Mouse (Mus musculus): ENCODE measurements around the gene Sytl3. TPM values are rescaled to one million over a fixed set of nuclear protein-coding genes. Genes with fewer than 3 reads are reported as not detected.
A peak's percentile ranks its signal among the peaks of the same experiment; 100 is the strongest.
"Not testable (repeated sequence)": the region's sequence is repeated elsewhere in the genome, so short reads cannot be mapped to it uniquely, and the experiment has no call there.

The Sytl3 gene
- polyA plus RNA-seq, 1 experiment from 2014 or later = 1.1 TPM

DNA sequence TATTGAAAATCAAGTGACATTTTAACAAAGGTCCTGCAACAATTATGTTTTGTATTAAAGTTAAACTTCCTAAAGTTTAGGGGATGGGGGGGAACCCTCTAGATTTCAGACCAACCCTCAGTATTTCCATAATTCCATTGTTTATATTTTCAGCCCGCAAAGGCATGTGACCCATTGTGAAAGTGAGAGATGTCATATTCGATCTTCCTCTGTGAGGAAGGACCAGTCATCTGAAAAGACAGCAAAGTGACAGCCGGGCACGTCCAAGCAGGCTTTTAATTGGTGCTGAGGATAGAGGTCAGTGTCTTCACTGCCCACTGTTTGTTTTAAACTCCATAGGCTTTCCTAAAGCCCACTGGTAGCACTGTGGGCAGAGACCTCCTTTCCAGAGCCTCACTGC is 22.8 kb downstream of the Sytl3 start:
- H3K27ac ChIP-seq (ENCODE audit: low read length); H3K27me3 ChIP-seq (ENCODE audit: control insufficient read depth, insufficient read depth, low read length); H3K4me2 ChIP-seq (ENCODE audit: low read depth, low read length); H3K4me3 ChIP-seq (replicated peaks; ENCODE audit: low read length); H3K36me3 ChIP-seq (ENCODE audit: control insufficient read depth, insufficient read depth, low read length); ATAC-seq (ENCODE audit: insufficient read depth, low FRiP score); H3K9me3 ChIP-seq (replicated peaks; ENCODE audit: control insufficient read depth, low read length); H3K9ac ChIP-seq (ENCODE audit: low read length); H3K4me1 ChIP-seq (ENCODE audit: control insufficient read depth, insufficient read depth, low read length): not testable (repeated sequence)
- 53% methylated on average over 4 of the region's 4 CpGs for WGBS

DNA sequence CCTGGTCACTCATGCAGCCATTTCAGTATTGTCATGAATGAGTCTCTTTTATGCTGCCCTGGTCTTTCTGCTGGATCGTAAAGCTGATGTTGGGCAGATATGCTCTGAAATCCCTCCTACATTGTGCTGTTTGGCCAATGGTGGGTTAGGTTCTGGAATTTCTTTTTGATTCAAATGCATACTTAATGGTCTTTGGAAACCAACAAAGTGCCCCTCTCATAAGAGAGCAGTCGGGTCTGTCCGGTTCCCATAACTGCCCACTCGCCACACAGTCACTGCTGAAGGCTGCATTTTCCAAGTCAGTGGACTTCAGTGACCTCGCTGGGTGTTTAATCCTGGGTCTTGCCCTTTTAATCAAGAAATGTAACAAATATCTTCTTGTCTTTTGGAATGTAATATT is 24.8 kb downstream of the Sytl3 start:
- not testable (repeated sequence) for H3K4me2 ChIP-seq (ENCODE audit: low read depth, low read length); H3K4me3 ChIP-seq (replicated peaks; ENCODE audit: low read length); H3K9ac ChIP-seq (ENCODE audit: low read length); H3K9me3 ChIP-seq (replicated peaks; ENCODE audit: control insufficient read depth, low read length); H3K36me3 ChIP-seq (ENCODE audit: control insufficient read depth, insufficient read depth, low read length); ATAC-seq (ENCODE audit: insufficient read depth, low FRiP score); H3K4me1 ChIP-seq (ENCODE audit: control insufficient read depth, insufficient read depth, low read length); H3K27ac ChIP-seq (ENCODE audit: low read length); H3K27me3 ChIP-seq (ENCODE audit: control insufficient read depth, insufficient read depth, low read length)
- no CpG with 5 or more reads among the region's 5 CpGs for WGBS

DNA sequence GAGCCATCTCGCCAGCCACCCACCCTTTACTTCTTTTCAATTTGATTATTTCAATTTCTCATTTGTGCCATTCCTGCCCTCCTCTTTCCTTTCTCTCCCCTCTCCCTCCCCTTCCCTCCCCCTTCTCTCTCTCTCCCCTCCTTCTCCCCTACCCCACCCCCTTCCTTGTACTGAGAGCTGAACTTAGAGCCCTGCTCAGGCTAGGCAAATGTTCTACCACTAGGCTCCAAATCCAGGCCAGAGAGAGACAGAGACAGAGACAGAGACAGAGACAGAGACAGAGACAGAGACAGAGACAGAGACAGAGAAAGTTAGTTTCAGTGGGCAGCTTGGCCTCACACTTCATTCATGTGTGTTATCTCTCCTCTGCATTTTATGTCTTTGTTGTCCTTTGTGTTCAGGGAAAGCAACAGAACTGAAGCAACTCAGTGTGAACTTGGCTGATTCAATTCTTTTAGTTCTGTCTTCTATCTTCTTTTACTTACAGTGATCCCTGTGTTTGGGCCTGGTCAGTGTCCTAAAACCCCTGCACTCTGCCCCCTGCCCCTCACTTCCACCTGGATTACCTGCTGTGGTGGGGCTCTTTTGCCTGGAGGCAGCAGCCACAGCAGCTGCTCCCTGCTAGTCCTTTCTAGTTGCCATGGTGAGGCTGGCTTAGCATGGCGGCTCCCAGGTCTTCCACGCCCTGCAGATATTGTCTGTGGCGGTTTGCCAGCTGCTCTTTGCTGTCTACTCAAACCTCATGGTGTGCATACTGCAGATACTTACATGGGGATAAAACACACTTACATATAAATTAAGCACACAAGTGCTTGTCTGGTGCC is 25.8 kb downstream of the Sytl3 start:
- H3K9ac ChIP-seq (ENCODE audit: low read length); H3K36me3 ChIP-seq (ENCODE audit: control insufficient read depth, insufficient read depth, low read length); H3K9me3 ChIP-seq (replicated peaks; ENCODE audit: control insufficient read depth, low read length); H3K4me3 ChIP-seq (replicated peaks; ENCODE audit: low read length); H3K27ac ChIP-seq (ENCODE audit: low read length); H3K4me2 ChIP-seq (ENCODE audit: low read depth, low read length); H3K27me3 ChIP-seq (ENCODE audit: control insufficient read depth, insufficient read depth, low read length); H3K4me1 ChIP-seq (ENCODE audit: control insufficient read depth, insufficient read depth, low read length): not testable (repeated sequence)
- ATAC-seq (ENCODE audit: insufficient read depth, low FRiP score) = peak; percentile 77; the same call in 1 of the 2 replicates
- WGBS = no CpG with 5 or more reads among the region's 4 CpGs

DNA sequence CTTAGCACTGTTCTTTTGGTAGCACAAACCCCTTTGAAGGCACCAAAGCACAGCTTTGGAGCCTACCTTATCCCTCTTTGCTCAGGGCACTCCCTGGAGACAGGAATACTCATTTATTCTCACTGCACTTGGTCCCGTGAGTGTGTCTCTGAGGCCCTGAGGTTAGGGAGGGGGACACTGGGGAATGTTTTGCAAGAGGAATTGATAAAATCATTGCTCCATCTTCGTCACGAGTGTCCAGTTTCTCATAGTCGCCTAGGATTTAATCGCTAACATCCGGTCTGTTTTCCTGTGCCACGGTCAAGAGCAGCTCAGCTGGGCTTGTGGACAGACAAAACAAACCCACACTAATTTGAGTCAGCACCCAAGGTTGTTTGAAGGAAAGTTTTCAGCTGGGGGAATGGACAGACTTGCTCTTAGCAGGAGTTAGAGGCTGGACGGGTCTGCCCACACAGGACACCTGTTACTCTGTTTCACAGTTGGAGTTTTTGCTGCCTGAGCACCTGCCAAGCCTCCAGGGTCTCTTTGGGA is 26.5 kb downstream of the Sytl3 start:
- not testable (repeated sequence) for H3K9me3 ChIP-seq (replicated peaks; ENCODE audit: control insufficient read depth, low read length); H3K4me2 ChIP-seq (ENCODE audit: low read depth, low read length); H3K36me3 ChIP-seq (ENCODE audit: control insufficient read depth, insufficient read depth, low read length); H3K27me3 ChIP-seq (ENCODE audit: control insufficient read depth, insufficient read depth, low read length); ATAC-seq (ENCODE audit: insufficient read depth, low FRiP score); H3K4me1 ChIP-seq (ENCODE audit: control insufficient read depth, insufficient read depth, low read length); H3K4me3 ChIP-seq (replicated peaks; ENCODE audit: low read length); H3K27ac ChIP-seq (ENCODE audit: low read length); H3K9ac ChIP-seq (ENCODE audit: low read length)
- 63% methylated on average over 4 of the region's 8 CpGs for WGBS

DNA sequence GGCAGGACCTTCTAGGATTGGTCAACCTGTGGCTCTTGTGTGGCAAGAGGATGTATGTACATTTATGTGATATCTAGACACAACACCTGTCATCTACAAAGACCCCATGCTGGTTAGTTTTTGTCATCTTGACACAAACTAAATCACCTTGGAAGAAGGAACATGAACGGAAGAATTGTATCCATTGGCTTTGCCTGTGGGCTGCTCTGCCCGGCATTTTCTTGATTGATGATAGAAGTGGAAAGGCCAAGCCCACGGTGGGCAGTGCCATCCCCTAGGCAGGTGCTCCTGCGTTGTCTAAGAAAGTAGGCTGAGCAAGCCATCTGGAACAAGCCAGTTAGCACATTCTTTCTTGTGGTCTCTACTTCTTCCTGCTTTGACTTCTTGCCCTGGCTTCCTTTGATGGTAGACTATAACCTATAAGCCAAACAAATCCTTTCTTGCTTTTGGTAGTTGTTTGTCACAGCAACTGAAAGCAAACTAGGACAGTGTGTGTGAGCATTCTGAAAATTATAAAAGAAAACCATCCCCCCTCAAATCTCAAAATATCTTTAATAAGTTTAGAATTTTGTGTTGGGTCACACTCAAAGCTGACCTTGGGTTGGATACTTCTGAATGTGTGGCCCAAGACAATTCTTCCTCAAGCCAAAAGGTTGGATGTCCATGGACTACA is 27.5 kb downstream of the Sytl3 start:
- H3K27me3 ChIP-seq (ENCODE audit: control insufficient read depth, insufficient read depth, low read length) = not testable (repeated sequence)

DNA sequence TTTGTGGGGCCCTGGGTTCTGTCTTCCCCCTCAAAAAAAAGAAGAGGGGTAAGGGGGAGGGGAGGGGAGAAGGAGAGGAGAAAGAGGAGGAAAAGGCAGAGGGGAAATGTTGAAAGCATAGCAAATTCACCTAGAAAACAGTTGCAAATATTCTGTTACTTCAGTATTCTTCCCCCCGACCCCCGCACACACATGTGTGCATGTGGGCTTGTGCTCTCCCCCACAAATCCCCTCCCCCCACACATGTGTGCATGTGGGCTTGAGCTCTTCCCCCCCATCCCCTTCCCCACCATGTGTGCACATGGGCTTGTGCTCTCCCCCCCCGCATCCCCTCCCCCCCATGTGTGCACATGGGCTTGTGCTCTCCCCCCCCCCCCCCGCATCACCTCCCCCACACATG is 30.5 kb downstream of the Sytl3 start:
- WGBS = 88% methylated on average over 3 of the region's 4 CpGs

More for the DNA sequence above, 27.5 kb downstream of the Sytl3 start:
- H3K9ac ChIP-seq (ENCODE audit: low read length); H3K36me3 ChIP-seq (ENCODE audit: control insufficient read depth, insufficient read depth, low read length); H3K27ac ChIP-seq (ENCODE audit: low read length); H3K4me3 ChIP-seq (replicated peaks; ENCODE audit: low read length); H3K9me3 ChIP-seq (replicated peaks; ENCODE audit: control insufficient read depth, low read length); H3K4me2 ChIP-seq (ENCODE audit: low read depth, low read length); ATAC-seq (ENCODE audit: insufficient read depth, low FRiP score); H3K4me1 ChIP-seq (ENCODE audit: control insufficient read depth, insufficient read depth, low read length): not testable (repeated sequence)
- WGBS = 91% methylated on average over 3 of the region's 4 CpGs

DNA sequence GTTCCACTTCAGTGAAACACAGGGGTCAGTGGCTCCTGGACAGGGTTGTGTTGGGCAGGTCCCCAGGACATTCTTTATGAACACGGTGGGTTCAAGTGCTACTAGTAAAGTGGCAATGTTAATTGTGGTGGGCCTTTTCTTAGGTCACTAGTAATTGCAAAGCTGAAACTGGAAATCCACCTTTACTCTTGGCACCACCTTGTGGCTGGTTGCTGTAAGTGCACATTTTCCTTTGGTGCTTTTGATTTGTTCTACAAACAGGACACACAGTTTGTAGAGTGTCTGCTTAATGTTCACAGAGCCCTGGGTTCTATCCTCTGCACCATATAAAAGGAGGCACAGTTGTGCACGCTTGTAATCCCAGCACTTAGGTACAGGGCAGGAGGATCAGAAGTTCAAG is 32.7 kb downstream of the Sytl3 start:
- WGBS = 11% methylated on average over 2 of the region's 2 CpGs
- H3K27ac ChIP-seq (ENCODE audit: low read length); ATAC-seq (ENCODE audit: insufficient read depth, low FRiP score); H3K4me1 ChIP-seq (ENCODE audit: control insufficient read depth, insufficient read depth, low read length); H3K9me3 ChIP-seq (replicated peaks; ENCODE audit: control insufficient read depth, low read length); H3K36me3 ChIP-seq (ENCODE audit: control insufficient read depth, insufficient read depth, low read length); H3K4me2 ChIP-seq (ENCODE audit: low read depth, low read length); H3K4me3 ChIP-seq (replicated peaks; ENCODE audit: low read length); H3K9ac ChIP-seq (ENCODE audit: low read length); H3K27me3 ChIP-seq (ENCODE audit: control insufficient read depth, insufficient read depth, low read length): not testable (repeated sequence)

More for the DNA sequence above, 30.5 kb downstream of the Sytl3 start:
- H3K27me3 ChIP-seq (ENCODE audit: control insufficient read depth, insufficient read depth, low read length); H3K9ac ChIP-seq (ENCODE audit: low read length); H3K4me3 ChIP-seq (replicated peaks; ENCODE audit: low read length); H3K4me2 ChIP-seq (ENCODE audit: low read depth, low read length); H3K9me3 ChIP-seq (replicated peaks; ENCODE audit: control insufficient read depth, low read length); H3K27ac ChIP-seq (ENCODE audit: low read length); H3K36me3 ChIP-seq (ENCODE audit: control insufficient read depth, insufficient read depth, low read length); ATAC-seq (ENCODE audit: insufficient read depth, low FRiP score); H3K4me1 ChIP-seq (ENCODE audit: control insufficient read depth, insufficient read depth, low read length): not testable (repeated sequence)

DNA sequence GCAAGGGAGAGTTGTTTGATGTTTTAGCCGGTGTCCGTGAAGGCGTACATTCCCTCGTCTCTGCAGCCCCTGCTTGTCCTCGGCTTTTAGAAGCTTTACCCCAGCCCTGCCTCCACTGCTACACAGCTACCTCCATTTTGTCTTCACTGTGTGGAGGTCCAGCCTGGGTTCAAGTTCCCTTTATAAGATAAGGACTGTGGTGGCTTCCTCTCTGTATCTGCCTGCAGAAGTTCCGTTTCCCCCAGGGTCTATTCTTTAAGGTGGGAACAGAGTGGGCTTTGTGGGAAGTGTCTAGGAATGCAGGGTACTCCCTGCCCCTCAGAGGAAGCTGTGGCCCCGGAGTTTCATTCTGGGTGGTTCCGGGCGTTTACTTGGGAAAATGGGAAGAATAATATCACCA is 36.8 kb downstream of the Sytl3 start:
- WGBS = 79% methylated on average over 9 of the region's 9 CpGs
- not testable (repeated sequence) for ATAC-seq (ENCODE audit: insufficient read depth, low FRiP score); H3K36me3 ChIP-seq (ENCODE audit: control insufficient read depth, insufficient read depth, low read length); H3K4me2 ChIP-seq (ENCODE audit: low read depth, low read length); H3K4me1 ChIP-seq (ENCODE audit: control insufficient read depth, insufficient read depth, low read length); H3K27ac ChIP-seq (ENCODE audit: low read length); H3K27me3 ChIP-seq (ENCODE audit: control insufficient read depth, insufficient read depth, low read length); H3K4me3 ChIP-seq (replicated peaks; ENCODE audit: low read length); H3K9me3 ChIP-seq (replicated peaks; ENCODE audit: control insufficient read depth, low read length); H3K9ac ChIP-seq (ENCODE audit: low read length)

DNA sequence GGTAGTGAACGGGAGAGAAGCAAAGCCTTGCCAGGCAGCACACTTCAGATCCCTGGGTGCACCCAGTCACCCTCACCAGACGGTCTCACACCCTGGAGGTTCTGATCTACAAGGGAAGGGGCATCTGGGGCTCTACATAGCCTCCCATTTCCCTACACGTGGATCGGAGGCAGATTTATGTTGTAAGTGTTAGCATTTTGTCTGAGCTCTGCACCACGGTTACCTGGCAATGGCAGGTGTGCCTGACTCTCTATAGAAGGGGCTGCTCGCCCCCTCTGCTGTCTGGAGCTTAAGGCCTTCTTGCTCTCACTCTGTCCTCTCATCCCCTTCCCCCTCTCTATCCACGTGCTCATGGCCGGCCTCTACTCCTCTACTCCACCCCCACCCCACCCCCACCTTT is 37.6 kb downstream of the Sytl3 start:
- not testable (repeated sequence) for H3K4me2 ChIP-seq (ENCODE audit: low read depth, low read length); H3K36me3 ChIP-seq (ENCODE audit: control insufficient read depth, insufficient read depth, low read length); H3K4me1 ChIP-seq (ENCODE audit: control insufficient read depth, insufficient read depth, low read length); H3K9me3 ChIP-seq (replicated peaks; ENCODE audit: control insufficient read depth, low read length); H3K27me3 ChIP-seq (ENCODE audit: control insufficient read depth, insufficient read depth, low read length); H3K4me3 ChIP-seq (replicated peaks; ENCODE audit: low read length); H3K27ac ChIP-seq (ENCODE audit: low read length); H3K9ac ChIP-seq (ENCODE audit: low read length)
- ATAC-seq (ENCODE audit: insufficient read depth, low FRiP score) = peak; percentile 35; the same call in 1 of the 2 replicates
- 48% methylated on average over 8 of the region's 8 CpGs for WGBS
